Mouse (Mus musculus) ES-E14 (cell line): ENCODE measurements around the gene Prss8. TPM values are rescaled to one million over a fixed set of nuclear protein-coding genes. Genes with fewer than 3 reads are reported as not detected.

ENCODE experiments used
- DNase-seq: peaks from one replicate; pipeline ENCODE4 v3.0.0-alpha.2; 2013; ENCODE audit warnings: low read depth, low spot score
- H3K27ac ChIP-seq: 2 replicates; pipeline ENCODE4 v1.5.1; 2012; ENCODE audit warnings: low read depth, mild to moderate bottlenecking, low read length, moderate library complexity, mixed read lengths; ENCODE audit not compliant: poor library complexity, insufficient read depth, severe bottlenecking
- H3K36me3 ChIP-seq: 2 replicates; pipeline ENCODE4 v1.6.1; 2012; ENCODE audit warnings: mild to moderate bottlenecking, low read length, moderate library complexity, mixed read lengths; ENCODE audit not compliant: control insufficient read depth, poor library complexity, insufficient read depth, severe bottlenecking
- H3K4me1 ChIP-seq, 2 experiments: fragments of 150-350 bp in 1 of 2; sonication (generic) in 1 of 2; 2 replicates each; pipeline ENCODE4 v1.6.1; 2012; ENCODE audit warnings: low read length in 2 of 2, mild to moderate bottlenecking in 1 of 2, mixed read lengths in 1 of 2; ENCODE audit not compliant: control insufficient read depth in 2 of 2, insufficient read depth in 2 of 2, poor library complexity in 1 of 2
- H3K4me3 ChIP-seq, 2 experiments: fragments of 150-350 bp in 1 of 2; sonication (generic) in 1 of 2; 2 replicates each; pipeline ENCODE4 v1.5.1; 2012; ENCODE audit warnings: low read length in 2 of 2, low read depth in 1 of 2, mild to moderate bottlenecking in 1 of 2, mixed read lengths in 1 of 2; ENCODE audit not compliant: insufficient read depth in 1 of 2, poor library complexity in 1 of 2, severe bottlenecking in 1 of 2
- H3K9ac ChIP-seq: 2 replicates; pipeline ENCODE4 v1.6.1; 2012; ENCODE audit warnings: low read depth, mild to moderate bottlenecking, low read length, mixed read lengths; ENCODE audit not compliant: poor library complexity, insufficient read depth, severe bottlenecking
- H3K9me3 ChIP-seq: fragments of 150-350 bp; sonication (generic); 2 replicates; pipeline ENCODE4 v1.6.1; 2012; ENCODE audit warnings: low read depth, mild to moderate bottlenecking, low read length; ENCODE audit not compliant: control insufficient read depth, insufficient read depth
- CHD2 ChIP-seq: IDR thresholded peaks from 2 replicates; pipeline ENCODE4 v1.6.1; 2014; ENCODE audit warnings: mild to moderate bottlenecking, low read depth, low read length, inconsistent platforms
- HCFC1 ChIP-seq: IDR thresholded peaks from 2 replicates; pipeline ENCODE4 v1.6.1; 2012; ENCODE audit warnings: low read length, inconsistent platforms, borderline replicate concordance; ENCODE audit not compliant: insufficient read depth
- MAFK ChIP-seq: IDR thresholded peaks from 2 replicates; pipeline ENCODE4 v1.6.1; 2014; ENCODE audit warnings: mild to moderate bottlenecking, low read depth, low read length, inconsistent platforms; ENCODE audit not compliant: insufficient read depth
- ZC3H11A ChIP-seq: IDR thresholded peaks from 2 replicates; pipeline ENCODE4 v1.6.1; 2012; ENCODE audit warnings: low read depth, mild to moderate bottlenecking, inconsistent platforms, low read length, borderline replicate concordance
- ZNF384 ChIP-seq: IDR thresholded peaks from 2 replicates; pipeline ENCODE4 v1.6.1; 2012; ENCODE audit warnings: low read depth, low read length, inconsistent platforms
- in situ Hi-C, 2 experiments: fragments of 600-800 bp; cut with MboI; formaldehyde crosslinking; loops; one replicate each; pipeline ENCODE4 v1.15.1; 2025; ENCODE audit warnings: low sequenced_read_pairs in 2 of 2, inconsistent platforms in 1 of 2; ENCODE audit not compliant: unreplicated experiment in 2 of 2
- total RNA-seq: library from RNA; depleted of rRNA; stranded (reverse); fragments of 300-350 nt; gene quantifications from 2 replicates; pipeline ENCODE4 v1.2.3, GENCODE M21; 2012

Gene Prss8
- total RNA-seq, 1 experiment = 11.3 TPM

GRCm38 (mm10) chr7:127967004-127967921, 37.4 kb upstream of the Prss8 start, which contains the start of gene Fus:
TSS of gene Fus (plus strand) at chr7:127967457.
- H3K9me3 ChIP-seq = no peaks in the 10 kb centered on the region
- DNase-seq = peak; percentile 87
- H3K4me3 ChIP-seq = peak within 1 kb of the TSS; percentile 83 to 94
- H3K27ac ChIP-seq = peak within 1 kb of the TSS; percentile 99
- in situ Hi-C loops = no loop called here
- peaks cover 25% of the 10 kb centered on the region for H3K36me3 ChIP-seq
- peaks cover 3 to 4% of the 10 kb centered on the region in 2 experiments; a peak in 2 of 4 replicates for H3K4me1 ChIP-seq
- peak within 1 kb of the TSS; percentile 99 for H3K9ac ChIP-seq
- TF ChIP-seq ZC3H11A (no peak), CHD2 (no peak), ZNF384 (no peak), MAFK (no peak), HCFC1 (peak; percentile 23)

GRCm38 (mm10) chr7:127966371-127966918, 36.5 kb upstream of the Prss8 start:
- no peak for DNase-seq
- peaks cover 16% of the 10 kb centered on the region for H3K36me3 ChIP-seq
- in situ Hi-C loops = no loop called here
- TF ChIP-seq CHD2 = no peak
- TF ChIP-seq ZC3H11A = no peak
- no peak for TF ChIP-seq HCFC1
- TF ChIP-seq ZNF384 = no peak
- no peak for TF ChIP-seq MAFK
- H3K9me3 ChIP-seq = no peaks in the 10 kb centered on the region
- H3K9ac ChIP-seq = peak overlapping the region; percentile 99
- H3K27ac ChIP-seq = peak overlapping the region; percentile 11; the same call in 1 of the 2 replicates
- H3K4me1 ChIP-seq = peaks cover 3 to 4% of the 10 kb centered on the region in 2 experiments; a peak in 2 of 4 replicates
- H3K4me3 ChIP-seq = peak overlapping the region; percentile 83 to 94

- Histone ChIP-seq H3K4me1 (no peaks in the 10 kb centered on the region), H3K9ac (no peak overlapping the region), H3K9me3 (no peaks in the 10 kb centered on the region), H3K4me3 (no peak overlapping the region), H3K36me3 (no peaks in the 10 kb centered on the region), H3K27ac (no peak overlapping the region)
- DNase-seq = no peak
- TF ChIP-seq ZNF384 = no peak
- no peak for TF ChIP-seq CHD2
- no peak for TF ChIP-seq MAFK
- TF ChIP-seq ZC3H11A = no peak
- TF ChIP-seq HCFC1 = no peak
- in situ Hi-C loops = no loop called here
Observed at GRCm38 (mm10) chr7:127959364-127959763, 29.5 kb upstream of the Prss8 start.

GRCm38 (mm10) chr7:127952864-127953581, 23.1 kb upstream of the Prss8 start:
- no peak for DNase-seq
- in situ Hi-C loops = no loop called here
- peak overlapping the region; percentile 73 for H3K27ac ChIP-seq
- peak overlapping the region; percentile 32 to 53 for H3K4me3 ChIP-seq
- peaks cover 2 to 5% of the 10 kb centered on the region in 2 experiments; a peak in 2 of 4 replicates for H3K4me1 ChIP-seq
- H3K36me3 ChIP-seq = no peaks in the 10 kb centered on the region
- no peaks in the 10 kb centered on the region for H3K9me3 ChIP-seq
- peak overlapping the region; percentile 55; the same call in 1 of the 2 replicates for H3K9ac ChIP-seq
- no peak for TF ChIP-seq ZNF384
- no peak for TF ChIP-seq ZC3H11A
- TF ChIP-seq HCFC1 = no peak
- no peak for TF ChIP-seq CHD2
- TF ChIP-seq MAFK = no peak
